Mouse (Mus musculus): Measurements from ENCODE around the gene Parl.

Parl gene

DNA sequence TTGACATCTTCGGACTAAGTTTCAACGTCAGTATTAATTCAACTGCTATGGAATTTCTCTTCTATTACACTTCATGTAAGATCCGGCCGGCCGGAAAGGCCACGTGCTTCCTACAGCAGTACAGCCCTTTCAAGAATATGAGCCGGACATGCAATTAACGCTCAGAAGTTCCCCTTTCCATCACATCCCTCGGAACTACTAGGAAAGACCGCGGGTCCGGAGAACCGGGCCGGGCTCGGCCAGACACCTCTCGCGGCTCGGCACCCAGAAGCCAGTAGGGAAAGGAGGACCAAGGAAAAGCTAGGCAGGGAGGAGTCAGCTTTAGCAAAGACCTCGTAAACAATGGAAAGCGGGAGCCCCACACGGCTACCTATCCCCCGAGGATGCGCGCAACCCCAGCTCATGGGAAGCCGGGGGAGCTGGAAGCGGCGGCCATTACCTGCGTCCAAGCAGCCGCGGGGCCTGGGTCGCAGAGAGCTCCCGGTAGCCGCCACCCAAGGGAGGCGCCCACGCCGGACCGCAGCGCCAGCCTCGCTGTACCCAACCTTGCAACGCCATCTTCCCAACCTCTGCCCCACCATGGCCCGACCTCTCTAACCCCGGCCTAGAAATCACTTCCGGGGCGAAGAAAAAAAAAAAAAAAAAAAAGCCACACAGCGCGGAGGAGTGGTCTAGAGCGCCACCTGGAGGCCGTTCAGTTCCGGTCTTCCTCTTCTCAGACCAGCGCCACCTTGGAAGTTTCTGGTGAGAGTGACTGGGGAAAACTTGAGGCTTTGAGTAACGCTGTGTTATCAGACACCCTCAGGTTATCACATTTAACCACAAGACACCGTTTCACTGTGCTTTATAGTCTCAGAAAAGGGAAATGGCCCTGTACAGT lies at the start of gene Parl:
Gene Parl (minus strand): TSS at position 618 of the 880 bp plus-strand sequence.
- peak; percentile 45 to 60 for DNase-seq (ENCODE audit: low spot score in 2 of 2)

DNA sequence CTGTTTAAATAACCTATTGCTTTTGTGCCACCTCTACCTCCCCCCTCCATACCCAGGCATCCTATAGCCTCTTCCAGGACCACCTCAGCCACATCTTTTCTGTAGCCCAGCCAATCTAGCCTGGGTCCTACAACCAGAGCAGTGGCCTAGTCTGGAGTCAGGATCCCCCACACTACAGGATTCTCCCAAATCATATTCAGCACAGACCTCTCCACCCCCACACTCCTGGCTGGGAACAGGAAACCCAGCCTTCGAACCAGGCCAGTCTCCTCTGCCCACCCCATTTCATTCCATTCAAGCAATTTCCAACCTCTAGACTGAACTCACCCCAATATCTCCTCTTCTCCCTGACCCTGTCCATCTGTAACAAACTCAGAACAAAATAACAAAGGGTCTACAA lies 43.3 kb upstream of the Parl start:
- DNase-seq (ENCODE audit: low spot score in 2 of 2) = no peak

- no peak for DNase-seq (ENCODE audit: low spot score in 2 of 2)
These were observed 36.4 kb upstream of the Parl start for GRCm38 (mm10) chr16:20338616-20339015.

DNA sequence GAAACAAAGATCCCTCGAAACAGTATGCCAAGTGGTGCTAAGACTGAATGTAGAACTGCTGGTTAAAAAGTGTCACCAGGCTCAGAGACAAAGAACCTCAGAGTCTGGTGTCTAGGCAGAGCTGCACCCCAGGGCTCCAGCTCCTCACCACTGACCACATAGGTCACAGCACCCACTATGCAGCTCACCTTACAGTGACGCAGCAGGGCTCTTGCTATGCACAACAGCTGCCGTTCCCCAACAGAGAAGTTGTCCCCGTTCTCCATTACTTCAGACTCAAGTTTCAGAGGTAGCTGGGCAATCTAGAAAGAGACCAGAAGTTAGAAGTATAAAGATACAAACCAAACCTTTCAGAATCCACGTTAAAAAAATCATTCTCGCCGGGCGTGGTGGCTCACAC lies 32.7 kb upstream of the Parl start:
- DNase-seq (ENCODE audit: low spot score in 2 of 2) = no peak

DNA sequence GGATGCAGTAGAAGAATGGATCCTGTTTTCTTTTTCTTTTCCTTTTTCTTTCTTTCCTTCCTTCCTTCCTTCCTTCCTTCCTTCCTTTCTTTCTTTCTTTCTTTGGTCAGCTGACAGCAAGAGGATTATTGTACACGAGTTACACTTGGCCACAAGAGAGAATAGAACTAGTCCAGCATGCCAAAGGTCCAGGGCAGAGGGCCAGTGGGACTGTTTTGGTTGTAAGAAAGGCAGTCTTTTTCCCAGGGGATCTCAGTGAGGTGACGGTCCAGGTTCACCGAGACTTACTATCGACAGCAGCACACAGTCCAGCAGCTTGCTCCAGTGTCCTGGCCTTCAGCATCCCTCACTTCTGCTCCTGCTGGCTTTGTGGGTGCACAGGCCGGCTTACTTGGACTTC lies 26.1 kb upstream of the Parl start:
- DNase-seq (ENCODE audit: low spot score in 2 of 2) = no peak

DNA sequence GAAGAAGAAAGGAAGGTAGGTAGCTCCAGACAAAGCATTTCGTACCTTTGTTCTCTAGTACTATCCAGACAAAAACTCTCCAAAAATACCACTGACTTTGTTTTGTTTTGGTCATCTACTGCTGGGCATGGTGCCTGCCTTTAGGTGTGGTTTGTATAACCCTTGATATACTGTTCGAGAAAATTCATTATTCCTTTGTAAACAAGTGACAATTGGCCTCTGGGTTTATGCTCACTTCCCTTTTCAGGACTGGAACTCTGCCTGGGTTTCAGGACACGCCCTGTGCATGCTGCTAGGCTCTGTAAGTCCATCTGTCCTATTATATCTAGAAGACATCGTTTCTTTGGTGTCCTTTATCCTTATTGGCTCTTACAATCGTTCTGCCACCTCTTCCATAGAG lies 23.1 kb upstream of the Parl start, which contains the start of gene Cyp2ab1:
Gene Cyp2ab1 (minus strand): TSS at position 119 of the 400 bp plus-strand sequence.
- DNase-seq (ENCODE audit: low spot score in 2 of 2) = no peak

DNA sequence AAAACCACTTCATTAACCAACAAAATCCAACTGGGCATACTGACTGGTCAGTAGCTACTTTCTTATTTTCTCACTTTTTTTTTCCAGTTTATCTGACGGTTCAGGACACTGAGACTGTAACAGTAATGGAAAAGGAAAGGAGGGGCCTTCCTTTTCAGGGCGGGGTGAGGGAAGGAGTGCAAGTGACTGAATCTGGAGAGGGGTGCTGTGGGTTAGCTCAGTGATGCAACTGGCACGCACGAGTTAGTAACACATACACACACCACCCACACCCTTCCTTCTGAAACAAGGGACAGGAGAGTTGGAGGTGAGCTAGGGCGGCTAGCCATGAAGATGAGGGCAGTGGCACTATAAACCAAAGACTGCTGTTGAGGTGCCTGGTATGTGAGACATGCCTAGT lies 21.7 kb upstream of the Parl start:
- no peak for DNase-seq (ENCODE audit: low spot score in 2 of 2)

DNA sequence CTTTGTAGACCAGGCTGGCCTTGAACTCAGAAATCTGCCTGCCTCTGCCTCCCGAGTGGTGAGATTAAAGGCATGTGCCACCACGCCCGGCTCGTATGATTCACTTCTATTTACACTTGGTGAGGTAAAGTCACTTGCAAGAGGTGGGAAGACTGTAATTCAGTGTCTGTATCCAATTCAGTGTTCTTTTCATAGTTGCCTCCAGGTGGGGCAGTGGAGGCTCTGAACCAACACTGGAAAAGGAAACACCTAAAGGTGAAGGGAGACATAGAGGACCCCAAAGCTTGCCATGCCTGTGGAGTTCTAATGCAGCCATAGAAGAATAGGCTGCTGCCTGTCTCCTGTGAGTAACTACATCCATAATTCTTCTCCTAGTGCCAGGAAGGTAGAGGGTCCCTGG lies 20.1 kb upstream of the Parl start:
- DNase-seq (ENCODE audit: low spot score in 2 of 2) = no peak

DNA sequence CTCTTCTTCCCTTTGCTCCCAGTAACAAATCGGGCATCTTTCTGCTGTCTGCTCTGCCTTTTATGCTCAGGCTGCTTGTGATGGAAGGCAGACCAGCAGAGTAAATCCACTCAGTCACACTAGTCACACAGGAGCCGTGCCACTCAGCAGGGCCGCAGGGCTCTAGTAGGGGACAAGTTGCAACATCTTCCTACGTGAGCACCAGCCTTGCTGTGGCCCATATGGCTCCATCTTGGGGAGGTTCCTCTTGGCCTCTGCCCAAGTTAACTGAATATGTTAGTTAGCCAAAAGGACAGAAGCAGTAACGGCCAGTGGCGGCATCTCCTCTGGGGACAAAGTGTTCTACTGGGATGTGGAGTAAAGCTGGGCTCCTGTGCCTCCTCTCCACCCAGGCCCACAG lies 14.6 kb upstream of the Parl start:
- DNase-seq (ENCODE audit: low spot score in 2 of 2) = no peak

DNA sequence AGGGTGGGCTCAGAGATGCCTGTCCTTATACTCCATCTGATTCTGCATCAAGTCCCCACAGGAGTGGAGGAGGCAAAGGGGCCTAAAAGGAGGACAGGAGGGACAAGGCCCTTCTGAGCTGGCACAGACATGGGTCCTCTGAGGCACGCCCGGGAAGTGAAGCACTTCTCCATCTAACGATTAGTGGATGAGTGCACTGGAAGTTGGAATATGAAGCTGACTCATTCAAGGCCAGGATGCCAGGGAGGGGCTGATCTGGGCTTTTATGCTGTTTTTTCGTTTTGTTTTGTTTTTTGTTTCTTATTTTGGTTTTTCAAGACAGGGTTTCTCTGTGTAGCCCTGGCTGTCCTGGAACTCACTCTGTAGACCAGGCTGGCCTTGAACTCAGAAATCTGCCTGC lies 13.1 kb upstream of the Parl start:
- no peak for DNase-seq (ENCODE audit: low spot score in 2 of 2)

- DNase-seq (ENCODE audit: low spot score in 2 of 2) = no peak
These were observed 10.1 kb upstream of the Parl start for GRCm38 (mm10) chr16:20312272-20312671.

DNA sequence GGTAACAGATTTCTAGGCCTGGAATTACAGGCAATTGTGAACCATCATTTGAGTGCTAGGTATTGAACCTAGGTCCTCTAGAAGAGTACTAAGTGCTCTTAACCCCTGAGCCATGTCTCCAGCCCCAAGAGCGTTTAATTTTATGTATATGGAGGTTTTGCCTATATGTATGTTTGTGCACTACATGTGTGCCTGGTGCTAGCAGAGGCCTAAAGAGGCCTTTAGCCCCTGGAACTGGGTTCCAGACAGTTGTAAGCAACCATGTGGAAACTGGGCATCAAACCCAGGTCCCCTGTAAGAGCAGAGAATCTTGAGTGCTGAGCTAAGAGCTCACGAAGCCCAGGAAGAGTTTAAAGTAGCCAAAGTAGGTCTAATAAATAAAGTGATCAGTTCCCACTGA lies 2.1 kb downstream of the Parl start:
- DNase-seq (ENCODE audit: low spot score in 2 of 2) = no peak

GRCm38 (mm10) chr16:20280238-20280637 lies 21.9 kb downstream of the Parl start:
- no peak for DNase-seq (ENCODE audit: low spot score in 2 of 2)

GRCm38 (mm10) chr16:20279395-20279794 lies 22.8 kb downstream of the Parl start:
- no peak for DNase-seq (ENCODE audit: low spot score in 2 of 2)

- DNase-seq (ENCODE audit: low spot score in 2 of 2) = no peak
These were observed 29.2 kb downstream of the Parl start for GRCm38 (mm10) chr16:20272994-20273393.

- DNase-seq (ENCODE audit: low spot score in 2 of 2) = no peak
These were observed 30.8 kb downstream of the Parl start for GRCm38 (mm10) chr16:20271339-20271738.

- DNase-seq (ENCODE audit: low spot score in 2 of 2) = no peak
These were observed 37.1 kb downstream of the Parl start for GRCm38 (mm10) chr16:20265089-20265488.

GRCm38 (mm10) chr16:20257926-20258325 lies 44.3 kb downstream of the Parl start:
- no peak for DNase-seq (ENCODE audit: low spot score in 2 of 2)

GRCm38 (mm10) chr16:20248442-20249174 lies 53.6 kb downstream of the Parl start:
- DNase-seq (ENCODE audit: low spot score in 2 of 2) = no peak

- no peak for DNase-seq (ENCODE audit: low spot score in 2 of 2)
These were observed 55.1 kb downstream of the Parl start for GRCm38 (mm10) chr16:20247103-20247502.

GRCm38 (mm10) chr16:20240468-20241414 lies 61.4 kb downstream of the Parl start, which contains the start of gene Map6d1:
Gene Map6d1 (minus strand): TSS chr16:20241358.
- DNase-seq (ENCODE audit: low spot score in 2 of 2) = peak in 1 of 2 experiments; percentile 40

GRCm38 (mm10) chr16:20238646-20239045 lies 63.5 kb downstream of the Parl start:
- DNase-seq (ENCODE audit: low spot score in 2 of 2) = no peak
